Mouse (Mus musculus): ENCODE results near the gene Tlr5. TPM values are rescaled to one million over a fixed set of nuclear protein-coding genes. Genes with fewer than 3 reads are reported as not detected.

The Tlr5 gene
- polyA plus RNA-seq, 1 experiment from 2014 or later, result 1.2 TPM

DNA sequence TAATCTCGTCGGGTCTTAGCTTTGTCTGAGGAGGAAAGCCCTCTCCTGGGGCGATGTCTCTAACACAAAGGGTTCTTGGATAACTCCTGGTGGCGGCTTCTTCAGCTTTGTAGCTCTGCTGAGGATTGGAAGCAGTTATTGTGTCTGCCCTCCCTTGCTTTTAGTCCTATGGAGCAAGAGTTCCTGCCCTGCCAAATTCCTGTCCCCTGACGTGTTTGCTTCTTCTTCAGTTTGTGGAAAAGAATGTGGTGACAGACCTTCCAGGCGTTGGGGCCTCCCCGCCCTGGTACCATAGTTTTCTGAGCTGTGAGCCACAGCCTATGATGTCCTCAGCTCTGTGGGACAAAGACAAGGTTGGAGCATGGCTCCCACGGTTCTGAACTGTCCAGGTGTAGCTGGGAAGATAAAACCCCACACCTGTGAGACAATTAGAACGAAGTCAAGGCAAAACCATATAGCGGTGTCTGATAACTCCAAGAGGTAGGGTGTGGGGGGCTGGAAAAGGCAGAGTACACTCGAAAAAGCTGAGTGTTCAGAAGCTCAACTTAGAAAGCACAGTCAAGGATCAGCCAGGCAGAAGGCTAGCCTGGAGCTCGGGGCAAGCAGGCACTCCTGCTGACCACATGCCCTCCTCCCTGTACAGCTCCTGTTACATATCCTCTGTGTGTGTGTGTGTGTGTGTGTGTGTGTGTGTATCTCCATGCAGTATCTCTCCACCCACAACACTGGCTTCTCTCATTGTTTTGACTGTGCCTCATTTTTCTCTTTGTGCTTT lies 1.8 kb downstream of the Tlr5 start:
- TF ChIP-seq EP300 (optimal IDR thresholded peaks at IDR 0.05) (no peak), CTCF (IDR thresholded peaks at IDR 0.05; ENCODE audit: low read depth) (no peak)
- ATAC-seq (ENCODE audit: low FRiP score, low TSS enrichment) (no peak), DNase-seq (ENCODE audit: low spot score) (no peak)
- H3K36me3 ChIP-seq (ENCODE audit: control insufficient read depth, insufficient read depth, low read length), result no peaks in the 10 kb centered on the region
- WGBS, result 65% methylated on average over 12 of the region's 12 CpGs
- H3K9ac ChIP-seq (ENCODE audit: low read length), result no peak overlapping the region
- H3K27me3 ChIP-seq (ENCODE audit: control insufficient read depth, insufficient read depth, low read length), result no peaks in the 10 kb centered on the region
- peaks cover 9% of the 10 kb centered on the region; the same call in 1 of the 2 replicates for H3K4me1 ChIP-seq (replicated peaks; ENCODE audit: control insufficient read depth, insufficient read depth)
- no peak overlapping the region for H3K4me3 ChIP-seq (ENCODE audit: low read depth, low read length)
- H3K9me3 ChIP-seq (ENCODE audit: control insufficient read depth, low read length), result no peaks in the 10 kb centered on the region
- no peak overlapping the region for H3K4me2 ChIP-seq (replicated peaks; ENCODE audit: low read depth)
- H3K27ac ChIP-seq (replicated peaks), result no peak overlapping the region; the same call in 1 of the 2 replicates

DNA sequence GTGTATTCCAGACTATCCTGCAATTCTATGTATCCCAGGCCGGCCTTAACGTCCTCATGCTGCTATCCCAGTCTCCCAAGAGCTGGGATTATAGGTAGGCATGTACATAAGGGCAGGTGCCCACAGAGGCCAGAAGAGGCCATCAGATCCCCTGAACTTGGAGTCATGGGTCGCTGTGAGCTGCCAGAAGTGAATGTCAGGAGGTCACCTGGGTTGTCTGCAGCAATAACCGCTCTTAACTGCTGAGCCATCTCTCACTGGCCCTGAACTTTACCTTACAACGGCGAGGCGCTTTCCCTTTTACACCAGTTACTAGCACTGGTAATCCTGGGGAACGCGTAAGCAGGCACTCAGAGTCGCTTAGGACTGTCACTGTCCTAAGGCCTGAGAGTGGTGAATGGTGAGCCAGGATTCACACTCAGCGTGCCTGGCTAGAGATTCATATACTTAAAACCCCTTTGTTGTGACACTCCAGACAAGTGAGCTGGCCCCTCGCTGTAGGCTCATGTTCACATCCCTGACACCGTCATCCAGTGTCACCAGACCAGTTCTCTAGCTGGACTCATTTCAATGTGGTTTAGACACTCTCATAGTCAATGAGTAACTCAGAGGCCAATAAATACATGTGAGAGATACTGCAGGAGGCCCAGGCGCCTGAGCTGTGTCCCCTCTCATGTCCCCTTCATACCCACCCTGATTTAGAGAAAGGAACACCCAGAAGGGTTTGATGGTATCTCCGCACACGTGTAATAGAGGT lies 2.6 kb downstream of the Tlr5 start:
- no peak for TF ChIP-seq CTCF (IDR thresholded peaks at IDR 0.05; ENCODE audit: low read depth)
- peak overlapping the region; percentile 72 for H3K27ac ChIP-seq (replicated peaks)
- WGBS, result 83% methylated on average over 16 of the region's 16 CpGs
- no peak overlapping the region for H3K9ac ChIP-seq (ENCODE audit: low read length)
- H3K4me3 ChIP-seq (ENCODE audit: low read depth, low read length), result no peak overlapping the region
- H3K9me3 ChIP-seq (ENCODE audit: control insufficient read depth, low read length), result no peaks in the 10 kb centered on the region
- peak; percentile 27 for ATAC-seq (ENCODE audit: low FRiP score, low TSS enrichment)
- no peak for DNase-seq (ENCODE audit: low spot score)
- peaks cover 9% of the 10 kb centered on the region; the same call in 1 of the 2 replicates for H3K4me1 ChIP-seq (replicated peaks; ENCODE audit: control insufficient read depth, insufficient read depth)
- H3K4me2 ChIP-seq (replicated peaks; ENCODE audit: low read depth), result no peak overlapping the region
- no peaks in the 10 kb centered on the region for H3K36me3 ChIP-seq (ENCODE audit: control insufficient read depth, insufficient read depth, low read length)
- no peaks in the 10 kb centered on the region for H3K27me3 ChIP-seq (ENCODE audit: control insufficient read depth, insufficient read depth, low read length)

- Histone ChIP-seq H3K9ac (ENCODE audit: low read length) (no peak overlapping the region), H3K36me3 (ENCODE audit: control insufficient read depth, insufficient read depth, low read length) (no peaks in the 10 kb centered on the region), H3K4me1 (replicated peaks; ENCODE audit: control insufficient read depth, insufficient read depth) (peaks cover 9% of the 10 kb centered on the region; the same call in 1 of the 2 replicates), H3K9me3 (ENCODE audit: control insufficient read depth, low read length) (no peaks in the 10 kb centered on the region), H3K4me2 (replicated peaks; ENCODE audit: low read depth) (no peak overlapping the region), H3K27ac (replicated peaks) (peak overlapping the region; percentile 72), H3K4me3 (ENCODE audit: low read depth, low read length) (no peak overlapping the region), H3K27me3 (ENCODE audit: control insufficient read depth, insufficient read depth, low read length) (no peaks in the 10 kb centered on the region)
- TF ChIP-seq EP300 (optimal IDR thresholded peaks at IDR 0.05) (no peak), CTCF (IDR thresholded peaks at IDR 0.05; ENCODE audit: low read depth) (no peak)
- ATAC-seq (ENCODE audit: low FRiP score, low TSS enrichment), result peak; percentile 53
- WGBS, result 84% methylated on average over 13 of the region's 13 CpGs
- peak; percentile 59 for DNase-seq (ENCODE audit: low spot score)
These were observed 3.4 kb downstream of the Tlr5 start for GRCm38 (mm10) chr1:182957826-182958544.

GRCm38 (mm10) chr1:182958824-182959223 lies 4.2 kb downstream of the Tlr5 start:
- ATAC-seq (ENCODE audit: low FRiP score, low TSS enrichment) (no peak), DNase-seq (ENCODE audit: low spot score) (peak; percentile 31)
- Histone ChIP-seq H3K9me3 (ENCODE audit: control insufficient read depth, low read length) (no peaks in the 10 kb centered on the region), H3K4me2 (replicated peaks; ENCODE audit: low read depth) (peak overlapping the region; percentile 60; the same call in 1 of the 2 replicates), H3K27me3 (ENCODE audit: control insufficient read depth, insufficient read depth, low read length) (no peaks in the 10 kb centered on the region), H3K9ac (ENCODE audit: low read length) (0 out of 2 replicates have a peak overlapping the region, but pooled peaks have one; percentile 31), H3K36me3 (ENCODE audit: control insufficient read depth, insufficient read depth, low read length) (no peaks in the 10 kb centered on the region), H3K4me3 (ENCODE audit: low read depth, low read length) (no peak overlapping the region), H3K27ac (replicated peaks) (peak overlapping the region; percentile 72), H3K4me1 (replicated peaks; ENCODE audit: control insufficient read depth, insufficient read depth) (peaks cover 7% of the 10 kb centered on the region; the same call in 1 of the 2 replicates)
- 39% methylated on average over 3 of the region's 3 CpGs for WGBS
- TF ChIP-seq EP300 (optimal IDR thresholded peaks at IDR 0.05), result no peak
- TF ChIP-seq CTCF (IDR thresholded peaks at IDR 0.05; ENCODE audit: low read depth), result no peak

- Histone ChIP-seq H3K9me3 (ENCODE audit: control insufficient read depth, low read length) (no peaks in the 10 kb centered on the region), H3K9ac (ENCODE audit: low read length) (peak overlapping the region; percentile 31), H3K27ac (replicated peaks) (peak overlapping the region; percentile 72), H3K4me2 (replicated peaks; ENCODE audit: low read depth) (peak overlapping the region; percentile 60), H3K4me1 (replicated peaks; ENCODE audit: control insufficient read depth, insufficient read depth) (peaks cover 7% of the 10 kb centered on the region; the same call in 1 of the 2 replicates), H3K36me3 (ENCODE audit: control insufficient read depth, insufficient read depth, low read length) (no peaks in the 10 kb centered on the region), H3K4me3 (ENCODE audit: low read depth, low read length) (peak overlapping the region; percentile 41), H3K27me3 (ENCODE audit: control insufficient read depth, insufficient read depth, low read length) (no peaks in the 10 kb centered on the region)
- TF ChIP-seq CTCF (IDR thresholded peaks at IDR 0.05; ENCODE audit: low read depth), result no peak
- TF ChIP-seq EP300 (optimal IDR thresholded peaks at IDR 0.05), result no peak
- peak; percentile 84 for DNase-seq (ENCODE audit: low spot score)
- peak; percentile 18 for ATAC-seq (ENCODE audit: low FRiP score, low TSS enrichment)
- WGBS, result 1% methylated on average over 17 of the region's 17 CpGs
These were observed 4.7 kb downstream of the Tlr5 start for GRCm38 (mm10) chr1:182959251-182959691.
